Mouse (Mus musculus): ENCODE measurements at regions not wholly inside any gene's neighbourhood (a gene's known extent, or its start where the extent isn't known, plus 50 kb on each side); places are given as distances from the start of the nearest gene placed in this dataset.

DNA sequence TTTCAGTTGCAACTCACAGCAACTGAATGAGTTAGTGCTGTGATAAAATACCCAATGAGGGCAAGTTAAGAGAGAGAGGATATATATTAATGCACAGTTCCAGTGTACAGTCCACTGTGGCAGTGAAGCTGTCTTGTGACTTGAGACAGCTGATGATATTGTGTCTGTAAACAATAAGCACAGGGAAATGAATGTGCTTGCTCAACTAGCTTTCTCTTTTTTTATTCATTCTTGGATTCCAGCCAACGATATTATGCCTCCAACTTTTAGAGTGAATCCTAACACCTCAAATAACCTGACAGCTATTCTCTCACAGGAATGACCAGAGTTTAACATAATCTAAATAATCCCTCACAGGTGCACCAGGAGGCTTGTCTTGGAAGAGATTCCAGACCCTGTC is 526.3 kb upstream of the N6amt1 start:
- TF ChIP-seq CTCF (conservative IDR thresholded peaks at IDR 0.05; ENCODE audit: low read length) (no peak), NANOG (IDR thresholded peaks at IDR 0.05; ENCODE audit: borderline replicate concordance, low read length) (no peak), POU5F1 (IDR thresholded peaks at IDR 0.05; ENCODE audit: borderline replicate concordance, low read length) (no peak)

All from E14TG2a.4 (cell line).